Mouse (Mus musculus) hindbrain, embryonic 16.5 days (tissue): ENCODE measurements around the gene Mfsd4b2. TPM values are rescaled to one million over a fixed set of nuclear protein-coding genes. Genes with fewer than 3 reads are reported as not detected.

Experiments used
- ATAC-seq: fragments of 200-750 bp; cut with Nextera tagmentation; 2 replicates; pipeline ENCODE4 v1.8.0; 2017; ENCODE audit warnings: moderate TSS enrichment, moderate library complexity
- H3K27ac ChIP-seq: fragments of 300-500 bp; sonication (generic); 2 replicates; pipeline ENCODE4 v1.5.1; 2014; ENCODE audit warnings: low read depth, mild to moderate bottlenecking, control low read depth, low read length, moderate library complexity
- H3K27me3 ChIP-seq: fragments of 300-500 bp; sonication (generic); replicated peaks from 2 replicates; pipeline ENCODE4 v1.6.1; 2014; ENCODE audit warnings: low read length; ENCODE audit not compliant: control insufficient read depth, insufficient read depth
- H3K36me3 ChIP-seq: fragments of 300-500 bp; sonication (generic); 2 replicates; pipeline ENCODE4 v1.6.1; 2014; ENCODE audit warnings: mild to moderate bottlenecking, low read length, moderate library complexity, mixed read lengths; ENCODE audit not compliant: control insufficient read depth, insufficient read depth
- H3K4me1 ChIP-seq: fragments of 300-500 bp; sonication (generic); 2 replicates; pipeline ENCODE4 v1.6.1; 2014; ENCODE audit warnings: low read depth, low read length; ENCODE audit not compliant: control insufficient read depth, insufficient read depth
- H3K4me2 ChIP-seq: fragments of 300-500 bp; sonication (generic); 2 replicates; pipeline ENCODE4 v1.6.1; 2014; ENCODE audit warnings: mild to moderate bottlenecking, low read length, control low read depth, moderate library complexity
- H3K4me3 ChIP-seq: fragments of 300-500 bp; sonication (generic); 2 replicates; pipeline ENCODE4 v1.5.1; 2014; ENCODE audit warnings: mild to moderate bottlenecking, low read length, control low read depth, moderate library complexity
- H3K9ac ChIP-seq: fragments of 300-500 bp; sonication (generic); 2 replicates; pipeline ENCODE4 v1.6.1; 2014; ENCODE audit warnings: low read depth, mild to moderate bottlenecking, control low read depth, low read length, moderate library complexity
- H3K9me3 ChIP-seq: fragments of 300-500 bp; sonication (generic); 2 replicates; pipeline ENCODE4 v1.6.1; 2014; ENCODE audit warnings: mild to moderate bottlenecking, low read length, moderate library complexity; ENCODE audit not compliant: control insufficient read depth
- WGBS: fragments of 180-500 bp; shearing (Covaris S2); extraction: QIAGEN DNeasy Blood & Tissue Kit; methylation state at CpG from one replicate; pipeline ENCODE4 v1.1.7; 2014; 5-methylcytosine and 5-hydroxymethylcytosine counted together
- polyA plus RNA-seq: library from polyadenylated mRNA; unstranded; fragments of >200 nt; fragmentation: Nextera tagmentation; extraction: Ambion mirVana; gene quantifications from 2 replicates; pipeline ENCODE4 v1.2.1, GENCODE M21; 2015

The Mfsd4b2 gene
- polyA plus RNA-seq, 1 experiment from 2014 or later = 0.09 TPM

DNA sequence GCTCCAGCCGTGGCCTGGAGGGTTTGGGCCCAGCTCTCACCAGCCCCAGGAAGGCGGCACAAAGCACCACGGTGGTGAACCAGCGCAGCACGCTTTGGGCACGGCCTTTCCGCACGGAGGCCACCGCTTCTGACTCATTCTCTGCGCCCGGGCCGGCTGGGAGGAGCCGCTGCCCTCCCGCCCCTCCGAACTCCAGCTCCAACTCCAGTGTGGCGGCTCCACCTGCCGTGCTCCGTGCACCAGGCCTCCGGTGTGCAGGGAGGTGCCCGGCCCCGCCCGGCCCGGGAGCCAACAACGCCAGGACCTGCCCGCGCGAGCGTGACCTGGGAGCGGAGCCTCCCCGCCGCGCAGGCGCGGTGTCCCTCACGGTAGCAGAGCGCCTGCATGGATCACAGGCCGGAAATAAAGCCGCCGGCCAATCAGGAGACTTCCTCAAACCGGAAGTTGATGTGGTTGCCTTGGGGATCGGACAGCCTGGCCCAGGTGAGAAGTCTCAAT, 27.8 kb downstream of the Mfsd4b2 start, which contains the start of gene Mfsd4b4:
Gene Mfsd4b4, minus strand, starts transcription at position 365 of the 498 bp plus-strand sequence.
- no peaks in the 10 kb centered on the region for H3K36me3 ChIP-seq
- H3K27me3 ChIP-seq = no peaks in the 10 kb centered on the region
- peak within 1 kb of the TSS; percentile 73 for H3K4me2 ChIP-seq
- WGBS = under 1% methylated on average over 40 of the region's 41 CpGs
- peak within 1 kb of the TSS; percentile 81 for H3K9ac ChIP-seq
- H3K27ac ChIP-seq = peak within 1 kb of the TSS; percentile 81
- peaks cover 5% of the 10 kb centered on the region; the same call in 1 of the 2 replicates for H3K4me1 ChIP-seq
- H3K9me3 ChIP-seq = no peaks in the 10 kb centered on the region
- H3K4me3 ChIP-seq = peak within 1 kb of the TSS; percentile 66
- peak; percentile 98 for ATAC-seq

GRCm38 (mm10) chr10:39896503-39896902, 30.2 kb downstream of the Mfsd4b2 start:
- WGBS = 87% methylated on average over 5 of the region's 5 CpGs
- Histone ChIP-seq H3K36me3 (no peaks in the 10 kb centered on the region), H3K9me3 (no peaks in the 10 kb centered on the region), H3K27me3 (no peaks in the 10 kb centered on the region), H3K27ac (no peak overlapping the region), H3K9ac (no peak overlapping the region), H3K4me3 (no peak overlapping the region), H3K4me2 (no peak overlapping the region), H3K4me1 (peaks cover 5% of the 10 kb centered on the region; the same call in 1 of the 2 replicates)
- no peak for ATAC-seq

- no peak overlapping the region for H3K4me2 ChIP-seq
- peaks cover 5% of the 10 kb centered on the region; the same call in 1 of the 2 replicates for H3K4me1 ChIP-seq
- H3K4me3 ChIP-seq = no peak overlapping the region
- H3K36me3 ChIP-seq = no peaks in the 10 kb centered on the region
- no peaks in the 10 kb centered on the region for H3K9me3 ChIP-seq
- ATAC-seq = no peak
- no peaks in the 10 kb centered on the region for H3K27me3 ChIP-seq
- H3K9ac ChIP-seq = no peak overlapping the region
- no peak overlapping the region for H3K27ac ChIP-seq
- 79% methylated on average over 11 of the region's 11 CpGs for WGBS
These were observed 32.7 kb downstream of the Mfsd4b2 start for GRCm38 (mm10) chr10:39893702-39894697.

DNA sequence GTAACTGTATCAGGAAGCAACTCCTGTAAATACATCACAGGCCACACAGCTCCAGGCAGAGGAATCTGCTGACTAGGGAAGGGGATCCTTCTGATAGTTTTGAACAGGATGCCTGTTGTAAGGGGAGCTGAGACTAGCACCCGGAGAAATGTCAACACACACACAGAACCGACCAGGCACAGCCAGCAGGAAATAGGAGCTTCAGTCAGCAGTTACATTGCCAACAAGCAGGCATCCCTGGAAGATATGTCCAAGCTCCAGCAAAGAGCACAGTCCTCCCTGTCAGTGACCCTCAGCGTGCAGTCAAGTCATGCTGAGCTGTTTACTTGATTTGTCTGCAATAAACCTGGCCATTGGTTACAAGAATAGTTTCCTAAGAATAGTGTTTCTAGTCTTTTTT, 38.1 kb downstream of the Mfsd4b2 start:
- H3K4me1 ChIP-seq = no peaks in the 10 kb centered on the region
- no peak for ATAC-seq
- H3K9me3 ChIP-seq = no peaks in the 10 kb centered on the region
- H3K27ac ChIP-seq = no peak overlapping the region
- H3K36me3 ChIP-seq = no peaks in the 10 kb centered on the region
- H3K27me3 ChIP-seq = no peaks in the 10 kb centered on the region
- H3K4me3 ChIP-seq = no peak overlapping the region
- WGBS = 82% methylated on average over 3 of the region's 3 CpGs
- H3K9ac ChIP-seq = no peak overlapping the region
- no peak overlapping the region for H3K4me2 ChIP-seq

Other genes with a start within 250 kb of the Mfsd4b2 start
- 32.2 and 32.8 TPM in 2 replicates for gene Rev3l, start 194.8 kb downstream of the Mfsd4b2 start, polyA plus RNA-seq
- gene Mfsd4b4, start 27.7 kb downstream of the Mfsd4b2 start, polyA plus RNA-seq = 3.2 and 3.3 TPM in 2 replicates
- gene Mfsd4b3, start 33.2 kb upstream of the Mfsd4b2 start, polyA plus RNA-seq = 0.21 and 0.24 TPM in 2 replicates
- gene Mfsd4b5, start 59.7 kb upstream of the Mfsd4b2 start, polyA plus RNA-seq = not detected in 2 replicates
- gene Mfsd4b1, start 98.3 kb upstream of the Mfsd4b2 start, polyA plus RNA-seq = 0.46 and 0.60 TPM in 2 replicates
- gene Slc16a10, start 215.3 kb upstream of the Mfsd4b2 start, polyA plus RNA-seq = 6.1 and 7.2 TPM in 2 replicates